In genomic region chr3:122085157-122085989, GRCm38 (mm10) we compare ENCODE assay signal across 10 mouse cellular contexts. TPM values are rescaled to one million over a fixed set of nuclear protein-coding genes. Genes with fewer than 3 reads are reported as not detected.
DNase-seq lines count a peak whose midpoint lies in the region; ATAC-seq and TF ChIP-seq lines count a peak whose summit lies in the region.
"Had no signal": no experiment of that assay in that cellular context is flagged by ENCODE, and none has a peak within 500 bp of the region (broad histone marks: within the 10 kb centered on the region; RNA-seq: fewer than 3 reads in every experiment).

No protein-coding gene starts in this region.

- peak overlapping the region; percentile 79 for H3K27ac ChIP-seq in layer of hippocampus, adult 2 months
- peak overlapping the region; percentile 35 for H3K27ac ChIP-seq in hindbrain, embryonic 12.5 days
- peak overlapping the region; percentile 53 for H3K27ac ChIP-seq in neural tube, embryonic 13.5 days (replicated peaks)
- H3K27ac ChIP-seq in heart, embryonic 11.5 days (ENCODE audit: low read depth, low read length): no peak overlapping the region

- no peak for TF ChIP-seq CTCF in layer of hippocampus, adult 2 months (conservative IDR thresholded peaks at IDR 0.05)

- DNase-seq in layer of hippocampus, adult 2 months (ENCODE audit: low spot score in 2 of 2): no peak
- DNase-seq in layer of hippocampus, postnatal 25 days (ENCODE audit: extremely low spot score in 1 of 2, low spot score in 1 of 2): no peak
- peak; percentile 50 for DNase-seq in cerebellum, adult 9-10 months
- DNase-seq in layer of hippocampus, postnatal 10 days (ENCODE audit: low spot score in 2 of 2): no peak

- H3K4me3 ChIP-seq in layer of hippocampus, adult 2 months: peak overlapping the region; percentile 46
- no peak overlapping the region for H3K4me3 ChIP-seq in hindbrain, embryonic 12.5 days
- H3K4me3 ChIP-seq in neural tube, embryonic 13.5 days: no peak overlapping the region
- H3K4me3 ChIP-seq in heart, embryonic 11.5 days (ENCODE audit: low read depth, low read length): no peak overlapping the region
- H3K4me3 ChIP-seq: erythroblast, embryonic 14.5 days had no signal

- no peaks in the 10 kb centered on the region for H3K9me3 ChIP-seq in hindbrain, embryonic 12.5 days (replicated peaks)
- no peaks in the 10 kb centered on the region for H3K9me3 ChIP-seq in neural tube, embryonic 13.5 days
- H3K9me3 ChIP-seq in heart, embryonic 11.5 days (replicated peaks; ENCODE audit: control insufficient read depth, low read length): no peaks in the 10 kb centered on the region

- peaks cover 26% of the 10 kb centered on the region for H3K27me3 ChIP-seq in hindbrain, embryonic 12.5 days
- no peaks in the 10 kb centered on the region for H3K27me3 ChIP-seq in neural tube, embryonic 13.5 days
- no peaks in the 10 kb centered on the region for H3K27me3 ChIP-seq in heart, embryonic 11.5 days (ENCODE audit: control insufficient read depth, insufficient read depth, low read length)

- H3K4me2 ChIP-seq in hindbrain, embryonic 12.5 days (replicated peaks): peak overlapping the region; percentile 31; the same call in 1 of the 2 replicates
- peak overlapping the region; percentile 14; the same call in 1 of the 2 replicates for H3K4me2 ChIP-seq in neural tube, embryonic 13.5 days
- H3K4me2 ChIP-seq in heart, embryonic 11.5 days: no peak overlapping the region
- H3K4me2 ChIP-seq: liver, embryonic 11.5 days had no signal

- peaks cover 12% of the 10 kb centered on the region for H3K4me1 ChIP-seq in hindbrain, embryonic 12.5 days
- peaks cover 15% of the 10 kb centered on the region for H3K4me1 ChIP-seq in neural tube, embryonic 13.5 days (replicated peaks)
- peaks cover 7% of the 10 kb centered on the region for H3K4me1 ChIP-seq in heart, embryonic 11.5 days (ENCODE audit: control insufficient read depth, insufficient read depth, low read length)

- no peak overlapping the region for H3K9ac ChIP-seq in hindbrain, embryonic 12.5 days
- no peak overlapping the region for H3K9ac ChIP-seq in neural tube, embryonic 13.5 days
- H3K9ac ChIP-seq in heart, embryonic 11.5 days (ENCODE audit: low read depth, low read length): no peak overlapping the region

- WGBS in hindbrain, embryonic 12.5 days: 31% methylated on average over 18 of the region's 18 CpGs
- WGBS in neural tube, embryonic 13.5 days: 36% methylated on average over 18 of the region's 18 CpGs
- 70% methylated on average over 18 of the region's 18 CpGs for WGBS in heart, embryonic 11.5 days (ENCODE audit: insufficient replicate concordance)

- no peaks in the 10 kb centered on the region for H3K36me3 ChIP-seq in hindbrain, embryonic 12.5 days
- H3K36me3 ChIP-seq in neural tube, embryonic 13.5 days: no peaks in the 10 kb centered on the region
- H3K36me3 ChIP-seq in heart, embryonic 11.5 days (ENCODE audit: control insufficient read depth, insufficient read depth, low read length): no peaks in the 10 kb centered on the region

- ATAC-seq in hindbrain, embryonic 12.5 days (ENCODE audit: low FRiP score): peak; percentile 69
- ATAC-seq in neural tube, embryonic 13.5 days (ENCODE audit: low read depth): peak; percentile 62; the same call in 1 of the 2 replicates
- no peak for ATAC-seq in heart, embryonic 11.5 days (replicated peaks; ENCODE audit: insufficient number of reproducible peaks, low FRiP score, low TSS enrichment)
- no peak for ATAC-seq in frontal cortex, adult (ENCODE audit: low TSS enrichment)

RNA-seq across cellular contexts. Expression of gene Abca4, which starts 41.1 kb away (rescaled TPM):
- 1 to 10 TPM in 1 of 2 experiments, under 1 TPM in 1; 0.96 to 1.7 TPM for total RNA-seq in layer of hippocampus, adult 2 months (2021)
- total RNA-seq in layer of hippocampus, postnatal 25 days (2021): 1 to 10 TPM in 1 of 2 experiments, under 1 TPM in 1; 0.98 to 2.3 TPM
- 2.6 and 2.7 TPM in 2 replicates for polyA plus RNA-seq in hindbrain, embryonic 12.5 days (2016; fragmentation: Nextera tagmentation; extraction: Ambion mirVana)
- 1.2 and 1.3 TPM in 2 replicates for polyA plus RNA-seq in neural tube, embryonic 13.5 days (2015; fragmentation: Nextera tagmentation; extraction: Ambion mirVana)
- total RNA-seq in layer of hippocampus, postnatal 10 days (2021): 1 to 10 TPM; 1.6 to 1.7 TPM
- polyA plus RNA-seq in heart, embryonic 11.5 days (2014; fragmentation: Nextera tagmentation; extraction: Ambion mirVana): 3.1 and 5.1 TPM in 2 replicates

Comparison
In these comparisons a context has a peak if more than half of its experiments do, and no peak if none do; other contexts are left out.
1. ATAC-seq: peak in hindbrain, embryonic 12.5 days (single experiment) and neural tube, embryonic 13.5 days (single experiment); none in heart, embryonic 11.5 days (single experiment) and frontal cortex, adult (single experiment).